Mouse (Mus musculus): Measurements from ENCODE around the gene Myl6. TPM values are rescaled to one million over a fixed set of nuclear protein-coding genes. Genes with fewer than 3 reads are reported as not detected.

Gene Myl6
- total RNA-seq (2023): 1,000 to 10,000 TPM; 1,139 to 1,227 TPM

GRCm38 (mm10) chr10:128493695-128494666 is at the start of gene Myl6:
Myl6 (minus strand) TSS chr10:128494145.

GRCm38 (mm10) chr10:128525671-128526308 is 31.8 kb upstream of the Myl6 start, which contains the start of gene Esyt1:
Esyt1 (minus strand) TSS chr10:128525871.

GRCm38 (mm10) chr10:128498590-128498989 is 4.6 kb upstream of the Myl6 start, which contains the start of gene Myl6b:
Myl6b (minus strand) TSS chr10:128498685.

GRCm38 (mm10) chr10:128458719-128459408 is 35.1 kb downstream of the Myl6 start, which contains the start of gene Smarcc2:
Smarcc2 (plus strand) TSS chr10:128459248.

Other genes with a start within 250 kb of the Myl6 start
- gene Apon, start 240.0 kb downstream of the Myl6 start, total RNA-seq (2023): under 1 TPM; 0.42 to 0.64 TPM
- not detected for gene Apof, start 225.5 kb downstream of the Myl6 start, total RNA-seq (2023)
- 10 to 100 TPM; 33.8 to 44.4 TPM for gene Stat2, start 223.6 kb downstream of the Myl6 start, total RNA-seq (2023)
- gene Il23a, start 195.4 kb downstream of the Myl6 start, total RNA-seq (2023): not detected
- gene Pan2, start 190.8 kb downstream of the Myl6 start, total RNA-seq (2023): 10 to 100 TPM; 27.4 to 30.6 TPM
- gene Cnpy2, start 171.7 kb downstream of the Myl6 start, total RNA-seq (2023): 10 to 100 TPM; 26.9 to 36.3 TPM
- 100 to 1,000 TPM in 1 of 2 experiments, 10 to 100 TPM in 1; 93.2 to 107 TPM for gene Cs, start 156.4 kb downstream of the Myl6 start, total RNA-seq (2023)
- 10 to 100 TPM; 15.4 to 17.8 TPM for gene Coq10a, start 125.1 kb downstream of the Myl6 start, total RNA-seq (2023)
- gene Ankrd52, start 117.0 kb downstream of the Myl6 start, total RNA-seq (2023): 10 to 100 TPM; 35.0 to 42.4 TPM
- gene Slc39a5, start 92.9 kb downstream of the Myl6 start, total RNA-seq (2023): not detected
- gene Nabp2, start 82.7 kb downstream of the Myl6 start, total RNA-seq (2023): 10 to 100 TPM; 31.6 to 43.5 TPM
- gene Rnf41, start 82.5 kb downstream of the Myl6 start, total RNA-seq (2023): 10 to 100 TPM; 37.6 to 38.5 TPM
- 10 to 100 TPM; 95.0 to 97.7 TPM for gene Smarcc2, start 34.9 kb downstream of the Myl6 start, total RNA-seq (2023)
- gene Myl6b, start 4.5 kb upstream of the Myl6 start, total RNA-seq (2023): 1 to 10 TPM in 1 of 2 experiments, under 1 TPM in 1; 0.98 to 1.8 TPM
- 100 to 1,000 TPM; 126 to 159 TPM for gene Esyt1, start 31.7 kb upstream of the Myl6 start, total RNA-seq (2023)
- 10 to 100 TPM; 25.6 to 28.0 TPM for gene Zc3h10, start 53.6 kb upstream of the Myl6 start, total RNA-seq (2023)
- gene Rpl41, start 55.2 kb upstream of the Myl6 start, total RNA-seq (2023): 1,000 to 10,000 TPM; 1,597 to 1,656 TPM
- 10 to 100 TPM; 42.7 to 48.3 TPM for gene Pa2g4, start 71.8 kb upstream of the Myl6 start, total RNA-seq (2023)
- under 1 TPM; 0.49 to 0.58 TPM for gene Erbb3, start 95.5 kb upstream of the Myl6 start, total RNA-seq (2023)
- gene Rps26, start 132.6 kb upstream of the Myl6 start, total RNA-seq (2023): 100 to 1,000 TPM; 471 to 533 TPM
- not detected for gene Ikzf4, start 151.8 kb upstream of the Myl6 start, total RNA-seq (2023)
- 1 to 10 TPM; 2.3 to 3.2 TPM for gene Suox, start 179.9 kb upstream of the Myl6 start, total RNA-seq (2023)
- 100 to 1,000 TPM; 110 to 114 TPM for gene Rab5b, start 202.1 kb upstream of the Myl6 start, total RNA-seq (2023)
- 1 to 10 TPM; 1.6 to 2.2 TPM for gene Pmel, start 210.1 kb upstream of the Myl6 start, total RNA-seq (2023)
- 10 to 100 TPM; 74.7 to 85.8 TPM for gene Cdk2, start 210.9 kb upstream of the Myl6 start, total RNA-seq (2023)

Data from neutrophil, adult 59 days (primary cell).